Comparison of ENCODE assay signal across 19 mouse cellular contexts in genomic region chr11:60474534-60474933, GRCm38 (mm10). TPM values are rescaled to one million over a fixed set of nuclear protein-coding genes. Genes with fewer than 3 reads are reported as not detected.
DNase-seq lines count a peak whose midpoint lies in the region; ATAC-seq and TF ChIP-seq lines count a peak whose summit lies in the region.
"Had no signal": no experiment of that assay in that cellular context is flagged by ENCODE, and none has a peak within 500 bp of the region (broad histone marks: within the 10 kb centered on the region; RNA-seq: fewer than 3 reads in every experiment).

No protein-coding gene starts in this region.

- no peak overlapping the region for H3K9ac ChIP-seq in kidney, postnatal 0 days (ENCODE audit: low read depth, low read length)
- H3K9ac ChIP-seq in midbrain, postnatal 0 days (replicated peaks; ENCODE audit: low read length, poor library complexity, severe bottlenecking), result no peak overlapping the region
- no peak overlapping the region for H3K9ac ChIP-seq in midbrain, embryonic 14.5 days (replicated peaks; ENCODE audit: low read length)
- no peak overlapping the region for H3K9ac ChIP-seq in forebrain, embryonic 13.5 days
- H3K9ac ChIP-seq: embryonic facial prominence, embryonic 12.5 days; forebrain, postnatal 0 days; heart, embryonic 13.5 days; hindbrain, embryonic 15.5 days had no signal

- TF ChIP-seq CTCF in kidney, postnatal 0 days (IDR thresholded peaks at IDR 0.05; ENCODE audit: low read depth), result peak; percentile 19; the same call in 1 of the 2 replicates
- no peak for TF ChIP-seq CTCF in kidney, adult 2 months (conservative IDR thresholded peaks at IDR 0.05; ENCODE audit: insufficient read depth, insufficient read length, low read depth, low read length)
- peak; percentile 18; the same call in 1 of the 2 replicates for TF ChIP-seq CTCF in midbrain, postnatal 0 days (IDR thresholded peaks at IDR 0.05)

- ATAC-seq in kidney, postnatal 0 days (replicated peaks; ENCODE audit: low FRiP score, low read depth), result no peak
- no peak for ATAC-seq in midbrain, postnatal 0 days (ENCODE audit: low FRiP score)
- ATAC-seq in midbrain, embryonic 14.5 days (ENCODE audit: low FRiP score, low TSS enrichment), result no peak
- no peak for ATAC-seq in forebrain, embryonic 13.5 days
- ATAC-seq: forebrain, postnatal 0 days had no signal

- no peak for TF ChIP-seq POLR2A in kidney, adult 2 months (IDR thresholded peaks at IDR 0.05; ENCODE audit: low read depth, low read length)

- no peak for DNase-seq in kidney, postnatal 0 days (ENCODE audit: low spot score)
- DNase-seq in kidney, adult 2 months, result no peak
- DNase-seq in midbrain, postnatal 0 days (ENCODE audit: low spot score), result no peak
- no peak for DNase-seq in midbrain, embryonic 14.5 days
- peak; percentile 65 for DNase-seq in R1 (ENCODE audit: low read depth, low spot score)
- DNase-seq in thymus, adult 18-20 months, result no peak
- DNase-seq: adrenal gland, postnatal 14 days; cerebellum, adult 11-12 months; cerebellum, adult 9-10 months; cerebellum, postnatal 25 days; forebrain, postnatal 0 days; gastrocnemius, postnatal 14 days; heart, postnatal 36 days had no signal

- no peaks in the 10 kb centered on the region for H3K36me3 ChIP-seq in kidney, postnatal 0 days (ENCODE audit: insufficient read depth, low read length)
- H3K36me3 ChIP-seq in kidney, adult 2 months (ENCODE audit: control insufficient read depth, insufficient read depth, low read length), result no peaks in the 10 kb centered on the region
- H3K36me3 ChIP-seq in midbrain, postnatal 0 days (ENCODE audit: insufficient read depth, low read length), result peaks cover 2% of the 10 kb centered on the region; the same call in 1 of the 2 replicates
- H3K36me3 ChIP-seq in midbrain, embryonic 14.5 days (ENCODE audit: control insufficient read depth, insufficient read depth, low read length), result peaks cover 9% of the 10 kb centered on the region
- H3K36me3 ChIP-seq in forebrain, embryonic 13.5 days (ENCODE audit: poor library complexity, severe bottlenecking), result peaks cover 10% of the 10 kb centered on the region; the same call in 1 of the 2 replicates

- no peaks in the 10 kb centered on the region for H3K27me3 ChIP-seq in kidney, postnatal 0 days (ENCODE audit: insufficient read depth, low read length)
- H3K27me3 ChIP-seq in kidney, adult 2 months (replicated peaks; ENCODE audit: control insufficient read depth, insufficient read depth, low read length), result no peaks in the 10 kb centered on the region
- H3K27me3 ChIP-seq in midbrain, postnatal 0 days (ENCODE audit: insufficient read depth, low read length), result no peaks in the 10 kb centered on the region
- H3K27me3 ChIP-seq in midbrain, embryonic 14.5 days (ENCODE audit: control insufficient read depth, insufficient read depth, low read length), result no peaks in the 10 kb centered on the region
- H3K27me3 ChIP-seq in forebrain, embryonic 13.5 days, result no peaks in the 10 kb centered on the region
- H3K27me3 ChIP-seq: embryonic facial prominence, embryonic 12.5 days; hindbrain, embryonic 15.5 days had no signal

- no peaks in the 10 kb centered on the region for H3K9me3 ChIP-seq in kidney, postnatal 0 days (replicated peaks; ENCODE audit: low read length)
- H3K9me3 ChIP-seq in midbrain, postnatal 0 days (ENCODE audit: low read length), result no peaks in the 10 kb centered on the region
- no peaks in the 10 kb centered on the region for H3K9me3 ChIP-seq in midbrain, embryonic 14.5 days (ENCODE audit: control insufficient read depth, low read length)
- no peaks in the 10 kb centered on the region for H3K9me3 ChIP-seq in forebrain, embryonic 13.5 days (replicated peaks)
- H3K9me3 ChIP-seq: embryonic facial prominence, embryonic 12.5 days; heart, embryonic 13.5 days; hindbrain, embryonic 15.5 days had no signal

- no peaks in the 10 kb centered on the region for H3K4me1 ChIP-seq in kidney, postnatal 0 days (replicated peaks; ENCODE audit: insufficient read depth, low read length)
- no peaks in the 10 kb centered on the region for H3K4me1 ChIP-seq in kidney, adult 2 months (ENCODE audit: control insufficient read depth, insufficient read depth, low read length)
- no peaks in the 10 kb centered on the region for H3K4me1 ChIP-seq in midbrain, postnatal 0 days (ENCODE audit: insufficient read depth, low read length)
- H3K4me1 ChIP-seq in midbrain, embryonic 14.5 days (ENCODE audit: control insufficient read depth, insufficient read depth, low read length), result no peaks in the 10 kb centered on the region
- no peaks in the 10 kb centered on the region for H3K4me1 ChIP-seq in forebrain, embryonic 13.5 days
- H3K4me1 ChIP-seq: embryonic facial prominence, embryonic 12.5 days; hindbrain, embryonic 15.5 days had no signal

- no peak overlapping the region for H3K4me3 ChIP-seq in kidney, postnatal 0 days (replicated peaks; ENCODE audit: low read depth, low read length)
- H3K4me3 ChIP-seq in kidney, adult 2 months (ENCODE audit: insufficient read depth, low read depth, low read length), result no peak overlapping the region
- H3K4me3 ChIP-seq in midbrain, postnatal 0 days (ENCODE audit: low read depth, low read length), result no peak overlapping the region
- H3K4me3 ChIP-seq in midbrain, embryonic 14.5 days (replicated peaks; ENCODE audit: low read depth, low read length), result no peak overlapping the region
- H3K4me3 ChIP-seq in forebrain, embryonic 13.5 days, result no peak overlapping the region
- H3K4me3 ChIP-seq: embryonic facial prominence, embryonic 12.5 days; heart, embryonic 13.5 days; hindbrain, embryonic 15.5 days had no signal

- WGBS in kidney, postnatal 0 days, result 83% methylated on average over 5 of the region's 5 CpGs
- WGBS in kidney, adult 2 months, result 87% methylated on average over 5 of the region's 5 CpGs
- 82% methylated on average over 5 of the region's 5 CpGs for whole genome bisulfite sequencing in midbrain, postnatal 0 days
- WGBS in midbrain, embryonic 14.5 days, result 86% methylated on average over 5 of the region's 5 CpGs
- WGBS in forebrain, embryonic 13.5 days, result 77% methylated on average over 5 of the region's 5 CpGs

- H3K27ac ChIP-seq in kidney, postnatal 0 days, result no peak overlapping the region
- no peak overlapping the region for H3K27ac ChIP-seq in kidney, adult 2 months (ENCODE audit: insufficient read depth, low read depth, low read length)
- H3K27ac ChIP-seq in midbrain, postnatal 0 days (ENCODE audit: low read depth, low read length), result no peak overlapping the region
- H3K27ac ChIP-seq in midbrain, embryonic 14.5 days (replicated peaks; ENCODE audit: low read depth, low read length), result no peak overlapping the region
- no peak overlapping the region for H3K27ac ChIP-seq in forebrain, embryonic 13.5 days
- H3K27ac ChIP-seq: embryonic facial prominence, embryonic 12.5 days; heart, embryonic 13.5 days; hindbrain, embryonic 15.5 days had no signal

- H3K4me2 ChIP-seq in kidney, postnatal 0 days (ENCODE audit: low read length), result no peak overlapping the region
- H3K4me2 ChIP-seq in midbrain, postnatal 0 days (ENCODE audit: low read depth, low read length, poor library complexity, severe bottlenecking), result no peak overlapping the region
- no peak overlapping the region for H3K4me2 ChIP-seq in midbrain, embryonic 14.5 days (ENCODE audit: low read length)
- H3K4me2 ChIP-seq in forebrain, embryonic 13.5 days, result no peak overlapping the region
- H3K4me2 ChIP-seq: embryonic facial prominence, embryonic 12.5 days; heart, embryonic 13.5 days; hindbrain, embryonic 15.5 days had no signal

RNA-seq across cellular contexts. Expression of gene Myo15, which starts 5.4 kb away (rescaled TPM):
- 0.13 and 0.19 TPM in 2 replicates for polyA plus RNA-seq in kidney, postnatal 0 days (2015; fragmentation: Nextera tagmentation; extraction: Ambion mirVana)
- polyA plus RNA-seq in kidney, adult 2 months (2012; rRNA removed), result 0.14 and 0.24 TPM in 2 replicates
- total RNA-seq in midbrain, postnatal 0 days (2014; rRNA removed), result 0.14 and 0.22 TPM in 2 replicates
- 0.23 and 0.52 TPM in 2 replicates for polyA plus RNA-seq in midbrain, postnatal 0 days (2015; fragmentation: Nextera tagmentation; extraction: Ambion mirVana)
- not detected in 2 replicates for polyA plus RNA-seq in midbrain, embryonic 14.5 days (2014; fragmentation: Nextera tagmentation; extraction: Ambion mirVana)
- 0.03 TPM in 2 replicates for polyA plus RNA-seq in forebrain, embryonic 13.5 days (2015; fragmentation: Nextera tagmentation; extraction: Ambion mirVana)
- total RNA-seq: granulocyte monocyte progenitor cell, adult 5-6 weeks had no signal
- polyA plus RNA-seq: heart, postnatal 0 days had no signal

RNA-seq across cellular contexts. Expression of gene Drg2, which starts 20.1 kb away (rescaled TPM):
- 77.4 and 80.7 TPM in 2 replicates for polyA plus RNA-seq in kidney, postnatal 0 days (2015; fragmentation: Nextera tagmentation; extraction: Ambion mirVana)
- 64.8 and 66.1 TPM in 2 replicates for polyA plus RNA-seq in kidney, adult 2 months (2012; rRNA removed)
- 88.6 and 92.6 TPM in 2 replicates for total RNA-seq in midbrain, postnatal 0 days (2014; rRNA removed)
- polyA plus RNA-seq in midbrain, postnatal 0 days (2015; fragmentation: Nextera tagmentation; extraction: Ambion mirVana), result 83.1 and 87.8 TPM in 2 replicates
- polyA plus RNA-seq in midbrain, embryonic 14.5 days (2014; fragmentation: Nextera tagmentation; extraction: Ambion mirVana), result 92.2 and 93.0 TPM in 2 replicates
- 100 and 110 TPM in 2 replicates for polyA plus RNA-seq in forebrain, embryonic 13.5 days (2015; fragmentation: Nextera tagmentation; extraction: Ambion mirVana)

RNA-seq across cellular contexts. Expression of gene Atpaf2, which starts 56.3 kb away (rescaled TPM):
- 41.2 and 44.2 TPM in 2 replicates for polyA plus RNA-seq in kidney, postnatal 0 days (2015; fragmentation: Nextera tagmentation; extraction: Ambion mirVana)
- 39.6 and 40.3 TPM in 2 replicates for polyA plus RNA-seq in kidney, adult 2 months (2012; rRNA removed)
- total RNA-seq in midbrain, postnatal 0 days (2014; rRNA removed), result 34.8 and 42.3 TPM in 2 replicates
- 47.9 and 48.1 TPM in 2 replicates for polyA plus RNA-seq in midbrain, postnatal 0 days (2015; fragmentation: Nextera tagmentation; extraction: Ambion mirVana)
- polyA plus RNA-seq in midbrain, embryonic 14.5 days (2014; fragmentation: Nextera tagmentation; extraction: Ambion mirVana), result 38.8 and 42.5 TPM in 2 replicates
- polyA plus RNA-seq in forebrain, embryonic 13.5 days (2015; fragmentation: Nextera tagmentation; extraction: Ambion mirVana), result 45.4 and 46.8 TPM in 2 replicates

RNA-seq across cellular contexts. Expression of gene Gid4, which starts 57.6 kb away (rescaled TPM):
- polyA plus RNA-seq in kidney, postnatal 0 days (2015; fragmentation: Nextera tagmentation; extraction: Ambion mirVana), result 18.3 and 19.2 TPM in 2 replicates
- 24.3 and 25.5 TPM in 2 replicates for polyA plus RNA-seq in kidney, adult 2 months (2012; rRNA removed)
- 32.2 and 33.0 TPM in 2 replicates for total RNA-seq in midbrain, postnatal 0 days (2014; rRNA removed)
- polyA plus RNA-seq in midbrain, postnatal 0 days (2015; fragmentation: Nextera tagmentation; extraction: Ambion mirVana), result 19.2 and 20.1 TPM in 2 replicates
- 17.0 and 26.3 TPM in 2 replicates for polyA plus RNA-seq in midbrain, embryonic 14.5 days (2014; fragmentation: Nextera tagmentation; extraction: Ambion mirVana)
- polyA plus RNA-seq in forebrain, embryonic 13.5 days (2015; fragmentation: Nextera tagmentation; extraction: Ambion mirVana), result 23.4 and 24.0 TPM in 2 replicates
